Mouse (Mus musculus) skeletal muscle tissue, adult 2 months (tissue): ENCODE data around the gene B3gnt7.
"Not testable (repeated sequence)": the region's sequence is repeated elsewhere in the genome, so short reads cannot be mapped to it uniquely, and the experiment has no call there.

Experiments
- DNase-seq: peaks from one replicate; pipeline ENCODE4 v3.0.0-alpha.2; 2012; ENCODE audit warnings: low read depth, low spot score

B3gnt7 gene

GRCm38 (mm10) chr1:86301221-86302091 is 1.2 kb upstream of the B3gnt7 start:
- DNase-seq = no peak

GRCm38 (mm10) chr1:86303063-86303872 is 636 bp downstream of the B3gnt7 start:
- no peak for DNase-seq

- DNase-seq = no peak
Observed at GRCm38 (mm10) chr1:86303873-86304250, 1.2 kb downstream of the B3gnt7 start.

GRCm38 (mm10) chr1:86306686-86307085 is 4.1 kb downstream of the B3gnt7 start:
- DNase-seq = no peak

GRCm38 (mm10) chr1:86307177-86307762 is 4.6 kb downstream of the B3gnt7 start:
- DNase-seq = no peak

- DNase-seq = no peak
Observed at GRCm38 (mm10) chr1:86307871-86308641, 5.4 kb downstream of the B3gnt7 start.

- DNase-seq = no peak
Observed at GRCm38 (mm10) chr1:86309270-86309833, 6.7 kb downstream of the B3gnt7 start.

GRCm38 (mm10) chr1:86310536-86311310 is 8.1 kb downstream of the B3gnt7 start:
- no peak for DNase-seq

GRCm38 (mm10) chr1:86311467-86312005 is 8.9 kb downstream of the B3gnt7 start:
- no peak for DNase-seq

GRCm38 (mm10) chr1:86312269-86312668 is 9.6 kb downstream of the B3gnt7 start:
- no peak for DNase-seq

GRCm38 (mm10) chr1:86313096-86313771 is 10.6 kb downstream of the B3gnt7 start:
- no peak for DNase-seq

- no peak for DNase-seq
Observed at GRCm38 (mm10) chr1:86313772-86314125, 11.1 kb downstream of the B3gnt7 start.

- DNase-seq = no peak
Observed at GRCm38 (mm10) chr1:86320822-86321413, 18.3 kb downstream of the B3gnt7 start.

GRCm38 (mm10) chr1:86336330-86336729 is 33.7 kb downstream of the B3gnt7 start:
- no peak for DNase-seq

- peak; percentile 78 for DNase-seq
Observed at GRCm38 (mm10) chr1:86339156-86339812, 36.7 kb downstream of the B3gnt7 start.

- DNase-seq = not testable (repeated sequence)
Observed at GRCm38 (mm10) chr1:86341096-86341495, 38.5 kb downstream of the B3gnt7 start.

GRCm38 (mm10) chr1:86342371-86342770 is 39.7 kb downstream of the B3gnt7 start:
- DNase-seq = no peak

GRCm38 (mm10) chr1:86343087-86343645 is 40.5 kb downstream of the B3gnt7 start:
- no peak for DNase-seq
